Mouse (Mus musculus): ENCODE data around the gene Fhit. TPM values are rescaled to one million over a fixed set of nuclear protein-coding genes. Genes with fewer than 3 reads are reported as not detected.
A peak's percentile ranks its signal among the peaks of the same experiment; 100 is the strongest.

Fhit gene
- polyA plus RNA-seq, 1 experiment from 2014 or later = 6.7 TPM

DNA sequence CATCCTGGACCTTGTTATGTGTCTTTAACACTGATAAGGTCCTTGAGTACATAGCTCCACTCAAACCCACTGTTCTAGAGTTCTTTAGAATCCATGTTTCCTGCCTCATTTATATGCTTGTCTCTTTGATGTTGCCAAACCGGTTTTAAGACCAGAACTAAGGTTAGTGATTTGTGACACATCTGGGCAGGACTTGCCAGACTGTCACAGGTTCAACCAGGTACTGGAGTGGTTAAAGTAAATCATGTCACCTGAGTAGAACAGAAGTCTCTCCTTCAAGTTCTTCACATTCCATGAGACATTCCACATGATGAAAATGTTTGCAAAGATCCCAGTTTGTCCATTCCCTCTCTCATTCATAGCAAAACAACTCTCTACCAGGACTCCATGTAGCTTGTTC lies 1376.0 kb downstream of the Fhit start:
- H3K9me3 ChIP-seq = no peaks in the 10 kb centered on the region
- no peak overlapping the region for H3K27ac ChIP-seq (replicated peaks)
- ATAC-seq (ENCODE audit: low FRiP score, low read depth) = no peak
- H3K4me2 ChIP-seq (replicated peaks) = no peak overlapping the region
- WGBS = 47% methylated on average over 1 of the region's 1 CpGs
- peaks cover 2% of the 10 kb centered on the region; the same call in 1 of the 2 replicates for H3K4me1 ChIP-seq
- no peak overlapping the region for H3K4me3 ChIP-seq
- H3K36me3 ChIP-seq = no peaks in the 10 kb centered on the region
- no peak overlapping the region for H3K9ac ChIP-seq (replicated peaks)
- H3K27me3 ChIP-seq = no peaks in the 10 kb centered on the region

DNA sequence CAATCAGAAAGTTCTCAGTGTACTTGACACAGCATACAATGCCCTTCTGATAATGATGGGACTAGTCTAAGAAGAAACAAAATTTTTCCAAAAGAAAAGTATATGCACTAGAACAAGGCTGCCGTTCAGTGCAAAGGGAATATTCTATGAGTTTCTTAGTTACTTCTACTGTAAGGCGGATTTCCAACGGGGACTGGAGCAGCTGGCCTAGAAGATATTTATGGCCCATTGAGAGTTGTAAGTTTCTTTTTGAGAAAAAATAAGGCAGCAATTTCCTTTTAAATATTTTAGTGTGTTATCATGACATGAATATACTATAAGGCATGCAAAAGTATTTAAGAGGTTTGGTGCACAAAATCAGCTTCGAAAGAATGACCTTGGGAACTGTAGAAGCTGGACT lies 1410.5 kb downstream of the Fhit start:
- no peak overlapping the region for H3K9ac ChIP-seq (replicated peaks)
- no peak overlapping the region for H3K4me2 ChIP-seq (replicated peaks)
- H3K27me3 ChIP-seq = no peaks in the 10 kb centered on the region
- H3K9me3 ChIP-seq = no peaks in the 10 kb centered on the region
- ATAC-seq (ENCODE audit: low FRiP score, low read depth) = no peak
- H3K4me3 ChIP-seq = no peak overlapping the region
- no peak overlapping the region for H3K27ac ChIP-seq (replicated peaks)
- no peaks in the 10 kb centered on the region for H3K36me3 ChIP-seq
- no peaks in the 10 kb centered on the region for H3K4me1 ChIP-seq
- 96% methylated on average over 4 of the region's 4 CpGs for WGBS

GRCm38 (mm10) chr14:9748709-9749108 lies 1413.1 kb downstream of the Fhit start:
- H3K4me2 ChIP-seq (replicated peaks) = no peak overlapping the region

DNA sequence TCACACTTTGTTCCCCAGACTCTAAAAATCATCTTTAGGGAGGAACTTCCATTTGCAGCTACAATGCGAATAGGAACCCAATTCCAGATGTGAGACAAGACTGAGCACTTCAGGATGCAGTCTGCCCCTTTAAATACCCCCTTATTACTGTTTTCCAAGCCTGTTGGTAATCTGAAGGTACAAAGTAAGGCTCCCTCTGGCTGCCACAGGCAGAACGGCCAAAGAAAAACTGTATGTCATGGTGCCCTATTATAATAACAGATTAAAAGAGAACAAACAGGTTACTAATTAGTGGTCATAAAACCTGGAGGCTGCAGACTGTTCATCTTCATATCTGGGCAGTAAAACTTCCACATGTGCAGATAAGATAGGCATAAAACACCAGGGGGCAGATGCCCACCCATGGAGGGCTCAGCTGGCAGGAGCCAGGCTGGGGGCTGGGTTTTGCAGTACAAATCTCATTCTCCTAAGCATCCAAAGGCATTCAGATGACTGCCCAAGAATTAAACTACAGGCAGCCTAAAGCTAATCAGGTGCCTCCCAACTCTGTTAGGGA lies 1439.8 kb downstream of the Fhit start:
- no peaks in the 10 kb centered on the region for H3K36me3 ChIP-seq
- no peak for ATAC-seq (ENCODE audit: low FRiP score, low read depth)

More at GRCm38 (mm10) chr14:9748709-9749108, 1413.1 kb downstream of the Fhit start:
- Histone ChIP-seq H3K4me1 (no peaks in the 10 kb centered on the region), H3K4me3 (no peak overlapping the region), H3K27ac (replicated peaks) (no peak overlapping the region), H3K36me3 (no peaks in the 10 kb centered on the region), H3K9ac (replicated peaks) (no peak overlapping the region), H3K9me3 (no peaks in the 10 kb centered on the region), H3K27me3 (no peaks in the 10 kb centered on the region)
- no peak for ATAC-seq (ENCODE audit: low FRiP score, low read depth)
- 93% methylated on average over 1 of the region's 1 CpGs for WGBS

GRCm38 (mm10) chr14:9698621-9699020 lies 1463.2 kb downstream of the Fhit start:
- 52% methylated on average over 1 of the region's 1 CpGs for WGBS
- Histone ChIP-seq H3K4me1 (peaks cover 12% of the 10 kb centered on the region), H3K4me3 (no peak overlapping the region), H3K9me3 (no peaks in the 10 kb centered on the region), H3K27ac (replicated peaks) (no peak overlapping the region), H3K4me2 (replicated peaks) (no peak overlapping the region), H3K9ac (replicated peaks) (no peak overlapping the region), H3K27me3 (peaks cover 28% of the 10 kb centered on the region), H3K36me3 (no peaks in the 10 kb centered on the region)
- ATAC-seq (ENCODE audit: low FRiP score, low read depth) = no peak

More for the DNA sequence above, 1439.8 kb downstream of the Fhit start:
- no peak overlapping the region for H3K4me2 ChIP-seq (replicated peaks)
- no peaks in the 10 kb centered on the region for H3K4me1 ChIP-seq
- WGBS = 55% methylated on average over 2 of the region's 2 CpGs
- no peaks in the 10 kb centered on the region for H3K27me3 ChIP-seq
- H3K27ac ChIP-seq (replicated peaks) = no peak overlapping the region
- no peak overlapping the region for H3K4me3 ChIP-seq
- no peak overlapping the region for H3K9ac ChIP-seq (replicated peaks)
- H3K9me3 ChIP-seq = no peaks in the 10 kb centered on the region

GRCm38 (mm10) chr14:9697101-9697500 lies 1464.7 kb downstream of the Fhit start:
- no peaks in the 10 kb centered on the region for H3K36me3 ChIP-seq
- no peak overlapping the region for H3K4me3 ChIP-seq
- WGBS = 84% methylated on average over 3 of the region's 3 CpGs
- H3K27ac ChIP-seq (replicated peaks) = no peak overlapping the region
- no peaks in the 10 kb centered on the region for H3K9me3 ChIP-seq
- H3K9ac ChIP-seq (replicated peaks) = no peak overlapping the region
- ATAC-seq (ENCODE audit: low FRiP score, low read depth) = no peak
- H3K4me1 ChIP-seq = peaks cover 12% of the 10 kb centered on the region
- peaks cover 40% of the 10 kb centered on the region for H3K27me3 ChIP-seq
- H3K4me2 ChIP-seq (replicated peaks) = no peak overlapping the region

- Histone ChIP-seq H3K27ac (replicated peaks) (no peak overlapping the region), H3K4me1 (peaks cover 12% of the 10 kb centered on the region), H3K9me3 (no peaks in the 10 kb centered on the region), H3K27me3 (peaks cover 40% of the 10 kb centered on the region), H3K9ac (replicated peaks) (no peak overlapping the region), H3K4me2 (replicated peaks) (no peak overlapping the region), H3K4me3 (no peak overlapping the region), H3K36me3 (no peaks in the 10 kb centered on the region)
- no peak for ATAC-seq (ENCODE audit: low FRiP score, low read depth)
- WGBS = 21% methylated on average over 4 of the region's 4 CpGs
These were observed 1465.8 kb downstream of the Fhit start for GRCm38 (mm10) chr14:9696004-9696403.

DNA sequence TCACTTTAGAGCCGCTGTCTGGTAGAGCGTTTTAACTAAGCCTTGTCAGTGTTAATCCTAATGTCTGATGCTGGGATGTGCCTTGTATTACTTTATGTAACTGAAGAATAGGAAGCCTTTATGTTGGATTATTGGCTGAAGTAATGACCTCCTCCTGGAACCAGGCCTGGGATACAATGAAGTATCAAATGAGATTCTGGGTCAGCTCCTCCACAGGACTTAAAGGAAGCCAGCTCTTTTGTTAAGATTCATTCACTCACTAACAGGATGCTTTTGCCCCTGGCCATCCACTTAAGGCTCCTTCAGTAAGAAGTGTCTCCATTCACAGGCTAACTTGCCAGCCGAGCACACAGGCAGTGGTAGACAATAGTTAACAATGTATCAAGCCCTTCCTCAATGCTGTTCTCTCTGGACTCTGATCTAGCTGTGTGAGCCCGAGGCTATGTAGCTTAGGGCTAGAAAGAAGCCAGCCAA lies 1466.6 kb downstream of the Fhit start:
- WGBS = 6% methylated on average over 4 of the region's 4 CpGs
- Histone ChIP-seq H3K4me3 (no peak overlapping the region), H3K9ac (replicated peaks) (no peak overlapping the region), H3K27ac (replicated peaks) (no peak overlapping the region), H3K9me3 (no peaks in the 10 kb centered on the region), H3K36me3 (no peaks in the 10 kb centered on the region), H3K27me3 (peaks cover 40% of the 10 kb centered on the region), H3K4me2 (replicated peaks) (no peak overlapping the region), H3K4me1 (peaks cover 12% of the 10 kb centered on the region)
- peak; percentile 77 for ATAC-seq (ENCODE audit: low FRiP score, low read depth)

DNA sequence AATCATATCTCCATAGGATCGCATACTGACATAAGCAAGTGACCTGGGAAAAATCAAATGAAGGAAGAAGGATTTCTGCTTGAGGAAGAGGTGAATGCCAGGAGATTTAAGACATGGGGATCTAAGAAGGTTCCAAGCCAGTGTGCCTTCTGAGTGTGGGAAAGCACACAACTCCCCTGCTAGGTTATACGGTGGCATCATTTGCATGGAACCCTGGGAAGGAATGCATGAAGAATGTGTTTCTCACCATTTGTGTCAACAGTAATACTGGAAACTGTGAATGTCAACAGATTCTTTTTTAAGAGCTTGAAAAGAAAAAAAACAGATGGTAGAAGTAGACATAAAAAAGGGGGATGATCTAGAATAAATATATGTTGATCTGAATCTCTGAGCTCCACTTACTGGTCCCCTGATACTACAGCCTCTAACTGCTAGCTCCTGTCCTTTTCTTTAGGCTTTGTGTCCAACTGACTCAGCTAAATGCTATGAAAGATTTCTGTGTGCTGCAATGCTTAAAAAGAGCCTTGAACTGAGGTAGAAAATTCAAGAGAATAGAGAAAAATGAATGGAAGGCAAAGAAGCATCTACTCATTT lies 1473.1 kb downstream of the Fhit start:
- no peak overlapping the region for H3K9ac ChIP-seq (replicated peaks)
- H3K4me2 ChIP-seq (replicated peaks) = no peak overlapping the region
- H3K36me3 ChIP-seq = no peaks in the 10 kb centered on the region
- H3K9me3 ChIP-seq = no peaks in the 10 kb centered on the region
- 88% methylated on average over 2 of the region's 2 CpGs for WGBS
- H3K27me3 ChIP-seq = peaks cover 24% of the 10 kb centered on the region
- no peaks in the 10 kb centered on the region for H3K4me1 ChIP-seq
- H3K4me3 ChIP-seq = no peak overlapping the region
- H3K27ac ChIP-seq (replicated peaks) = no peak overlapping the region
- no peak for ATAC-seq (ENCODE audit: low FRiP score, low read depth)

DNA sequence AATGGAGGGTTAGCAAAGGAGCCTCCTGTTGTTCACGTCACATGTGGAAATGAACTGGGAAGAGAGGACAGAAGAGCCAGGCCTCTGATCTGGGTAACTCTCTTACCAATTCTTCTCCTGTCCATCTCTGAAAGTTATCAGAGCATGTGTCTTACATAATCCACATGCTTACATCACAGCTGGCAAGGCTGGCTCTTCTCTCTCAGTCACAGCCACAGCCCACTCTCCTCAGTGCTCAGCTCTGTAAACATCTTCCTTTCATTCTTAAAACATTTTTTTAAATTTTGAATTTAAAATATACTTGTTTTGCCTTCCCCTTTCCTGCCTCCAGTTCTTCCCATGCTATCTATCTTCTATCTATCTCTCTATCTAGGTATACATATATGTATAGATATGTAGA lies 1477.5 kb downstream of the Fhit start:
- Histone ChIP-seq H3K4me2 (replicated peaks) (no peak overlapping the region), H3K9ac (replicated peaks) (no peak overlapping the region), H3K27ac (replicated peaks) (no peak overlapping the region), H3K27me3 (peaks cover 12% of the 10 kb centered on the region), H3K4me3 (no peak overlapping the region), H3K9me3 (no peaks in the 10 kb centered on the region), H3K36me3 (no peaks in the 10 kb centered on the region), H3K4me1 (no peaks in the 10 kb centered on the region)
- 38% methylated on average over 1 of the region's 1 CpGs for WGBS
- ATAC-seq (ENCODE audit: low FRiP score, low read depth) = no peak

- Histone ChIP-seq H3K9ac (replicated peaks) (no peak overlapping the region), H3K4me2 (replicated peaks) (no peak overlapping the region), H3K4me1 (no peaks in the 10 kb centered on the region), H3K4me3 (no peak overlapping the region), H3K27ac (replicated peaks) (no peak overlapping the region), H3K36me3 (no peaks in the 10 kb centered on the region), H3K9me3 (no peaks in the 10 kb centered on the region), H3K27me3 (no peaks in the 10 kb centered on the region)
- ATAC-seq (ENCODE audit: low FRiP score, low read depth) = no peak
- WGBS = 56% methylated on average over 1 of the region's 1 CpGs
These were observed 1489.1 kb downstream of the Fhit start for GRCm38 (mm10) chr14:9672728-9673127.

DNA sequence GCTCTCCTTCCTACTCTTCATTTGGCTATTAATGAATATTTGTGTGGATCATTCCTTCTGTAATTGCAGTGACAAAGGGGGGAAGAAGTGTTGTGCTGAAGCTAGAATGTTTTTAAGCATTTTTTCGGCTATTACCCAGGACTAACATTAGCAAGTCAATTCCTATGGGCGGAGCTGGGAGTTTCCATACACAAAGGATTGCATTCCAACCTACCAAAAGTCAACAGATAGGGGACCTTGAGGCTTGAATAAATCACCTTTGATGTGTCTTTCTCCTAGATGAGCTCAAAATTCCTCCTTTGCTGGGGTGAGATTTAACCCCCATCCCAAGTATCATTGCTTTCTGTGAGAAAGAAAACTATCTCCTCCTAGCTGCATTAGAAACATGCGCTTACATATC lies 1490.1 kb downstream of the Fhit start:
- H3K27ac ChIP-seq (replicated peaks) = no peak overlapping the region
- no peak overlapping the region for H3K9ac ChIP-seq (replicated peaks)
- H3K4me2 ChIP-seq (replicated peaks) = no peak overlapping the region
- ATAC-seq (ENCODE audit: low FRiP score, low read depth) = no peak
- no peaks in the 10 kb centered on the region for H3K36me3 ChIP-seq
- no peak overlapping the region for H3K4me3 ChIP-seq
- H3K9me3 ChIP-seq = no peaks in the 10 kb centered on the region
- no peaks in the 10 kb centered on the region for H3K4me1 ChIP-seq
- WGBS = 42% methylated on average over 3 of the region's 3 CpGs
- H3K27me3 ChIP-seq = no peaks in the 10 kb centered on the region

DNA sequence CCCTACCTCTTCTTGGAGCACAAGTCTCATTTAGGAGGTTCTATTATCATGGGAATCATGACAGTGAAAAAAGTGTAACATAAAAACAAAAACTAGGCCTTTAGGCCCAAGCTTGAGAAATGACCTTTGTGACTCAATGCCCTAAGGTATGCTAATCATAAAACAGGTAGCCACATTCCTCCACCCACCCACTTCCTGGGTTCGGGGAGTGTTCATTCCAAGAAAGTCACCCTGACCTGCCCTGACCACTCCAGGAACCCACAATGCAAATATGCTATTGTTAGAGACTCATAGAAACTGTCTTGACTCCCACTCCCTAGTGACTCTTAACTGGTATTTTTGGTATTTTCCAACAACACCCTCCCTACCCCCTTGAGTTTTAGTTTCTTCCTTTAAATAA lies 1492.1 kb downstream of the Fhit start:
- WGBS = 88% methylated on average over 1 of the region's 1 CpGs
- Histone ChIP-seq H3K9ac (replicated peaks) (no peak overlapping the region), H3K4me1 (no peaks in the 10 kb centered on the region), H3K27ac (replicated peaks) (no peak overlapping the region), H3K4me3 (no peak overlapping the region), H3K9me3 (no peaks in the 10 kb centered on the region), H3K4me2 (replicated peaks) (no peak overlapping the region), H3K36me3 (no peaks in the 10 kb centered on the region), H3K27me3 (no peaks in the 10 kb centered on the region)
- no peak for ATAC-seq (ENCODE audit: low FRiP score, low read depth)
